Mouse (Mus musculus): ENCODE data around the gene Kif5c.

Gene Kif5c

DNA sequence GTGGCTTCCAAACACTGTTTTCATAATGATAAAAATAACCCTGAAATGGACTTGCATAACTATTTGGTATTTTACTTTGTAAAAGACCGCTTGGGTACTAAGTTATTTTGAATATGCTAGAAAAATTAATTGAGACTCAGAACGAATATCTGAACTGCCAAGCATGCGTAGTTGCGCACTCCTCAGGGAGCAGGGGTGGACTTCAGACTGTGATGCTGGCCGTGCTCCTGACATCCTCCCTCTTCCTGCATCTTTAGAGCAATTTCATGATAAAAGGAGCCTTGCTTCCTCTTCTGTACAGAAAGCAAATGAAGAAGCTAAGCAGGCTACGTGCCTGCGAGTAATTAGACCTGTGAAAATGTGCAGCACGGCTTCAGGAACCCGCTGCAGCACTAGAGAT is 101.2 kb downstream of the Kif5c start:
- peak; percentile 50 for DNase-seq (ENCODE audit: low spot score)

DNA sequence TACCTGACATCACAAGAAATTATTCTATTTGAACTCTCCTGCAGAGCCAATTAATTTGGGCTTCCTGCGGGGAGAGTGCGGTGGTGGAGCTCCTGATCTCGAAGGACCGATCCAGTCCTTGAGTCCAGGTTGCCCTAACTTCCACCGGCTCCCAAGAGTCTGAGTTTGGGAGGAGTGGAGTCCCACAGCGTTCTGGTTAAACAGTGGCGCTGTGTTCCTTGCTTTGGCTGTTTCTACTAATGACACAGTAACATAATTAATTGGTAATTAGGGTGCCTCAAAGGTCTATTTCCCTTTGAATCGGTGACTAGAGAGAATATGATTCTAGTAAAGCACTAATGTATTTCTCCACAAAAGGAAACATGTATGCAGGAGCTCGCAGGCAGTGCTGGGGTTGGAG is 103.2 kb downstream of the Kif5c start:
- DNase-seq (ENCODE audit: low spot score), result no peak

DNA sequence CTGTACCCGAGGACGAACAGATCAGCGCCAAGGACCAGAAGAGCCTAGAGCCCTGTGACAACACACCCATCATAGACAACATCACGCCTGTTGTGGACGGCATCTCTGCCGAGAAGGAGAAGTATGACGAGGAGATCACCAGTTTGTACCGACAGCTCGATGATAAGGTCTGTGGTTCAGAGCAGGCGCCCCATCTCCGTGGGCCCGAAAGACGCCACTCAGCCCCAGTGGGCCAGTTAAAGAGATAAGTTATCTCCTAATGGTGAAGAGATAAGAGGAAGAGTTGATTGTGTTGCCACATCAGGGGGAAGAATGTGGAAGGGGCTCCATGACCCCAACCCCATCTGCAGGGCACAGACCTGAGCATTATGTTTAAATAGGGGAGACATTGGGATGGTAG is 103.9 kb downstream of the Kif5c start:
- DNase-seq (ENCODE audit: low spot score), result no peak

DNA sequence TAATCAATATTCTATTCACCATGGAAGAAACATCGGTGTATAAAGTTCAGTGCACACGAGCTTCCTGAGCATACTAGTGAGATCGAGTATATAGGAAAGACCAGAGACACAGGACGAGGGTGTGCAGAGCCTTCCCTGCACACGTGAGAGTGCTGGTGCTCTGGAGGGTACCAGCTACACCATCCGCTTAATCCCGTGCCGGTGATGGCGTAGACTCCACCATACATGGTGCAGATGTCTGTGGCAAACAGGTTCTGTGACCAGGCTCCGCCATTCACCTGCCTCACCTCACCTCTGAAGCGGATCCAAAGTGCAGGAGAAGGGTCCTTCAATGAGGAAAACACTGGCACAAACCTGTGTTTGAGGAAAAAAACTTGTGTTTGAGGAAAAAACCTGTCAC is 107.6 kb downstream of the Kif5c start:
- DNase-seq (ENCODE audit: low spot score), result no peak

DNA sequence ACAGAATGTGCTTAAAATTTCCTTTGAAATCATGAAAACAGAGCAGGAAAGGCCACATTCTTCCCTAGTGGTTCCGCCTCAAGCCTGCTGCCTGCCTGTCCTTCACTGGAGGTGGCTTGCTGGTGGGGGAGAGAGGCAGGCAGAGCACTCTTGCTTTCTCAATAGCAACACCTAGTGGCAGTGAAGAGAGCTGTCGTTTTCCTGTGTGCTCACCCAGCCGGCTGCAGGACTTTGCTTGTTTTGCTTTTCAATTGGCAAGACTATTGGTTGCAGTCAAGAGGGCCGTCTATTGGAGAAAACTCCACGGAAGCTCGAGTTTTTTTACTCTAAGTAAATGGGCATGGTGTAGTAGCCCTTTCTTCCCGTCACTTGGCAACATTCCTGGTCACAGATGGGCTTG is 108.1 kb downstream of the Kif5c start:
- DNase-seq (ENCODE audit: low spot score), result peak; percentile 90

DNA sequence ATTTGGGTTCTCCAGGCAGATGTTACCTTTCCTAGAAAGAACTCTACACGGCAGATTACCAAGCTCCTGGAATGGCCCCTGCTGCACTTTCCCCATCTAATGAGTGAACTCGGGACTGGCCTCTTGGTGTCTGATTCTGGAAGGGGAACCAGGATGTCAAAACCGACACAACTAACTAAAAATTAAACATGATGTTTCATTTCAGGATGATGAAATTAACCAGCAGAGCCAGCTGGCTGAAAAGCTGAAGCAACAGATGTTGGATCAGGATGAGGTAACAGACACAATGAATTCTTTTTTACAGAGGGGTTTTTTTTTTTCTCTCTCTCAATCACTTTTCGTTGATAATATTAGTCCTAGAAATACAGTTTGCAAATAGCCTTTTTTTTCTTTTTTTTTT is 108.6 kb downstream of the Kif5c start:
- DNase-seq (ENCODE audit: low spot score), result no peak

DNA sequence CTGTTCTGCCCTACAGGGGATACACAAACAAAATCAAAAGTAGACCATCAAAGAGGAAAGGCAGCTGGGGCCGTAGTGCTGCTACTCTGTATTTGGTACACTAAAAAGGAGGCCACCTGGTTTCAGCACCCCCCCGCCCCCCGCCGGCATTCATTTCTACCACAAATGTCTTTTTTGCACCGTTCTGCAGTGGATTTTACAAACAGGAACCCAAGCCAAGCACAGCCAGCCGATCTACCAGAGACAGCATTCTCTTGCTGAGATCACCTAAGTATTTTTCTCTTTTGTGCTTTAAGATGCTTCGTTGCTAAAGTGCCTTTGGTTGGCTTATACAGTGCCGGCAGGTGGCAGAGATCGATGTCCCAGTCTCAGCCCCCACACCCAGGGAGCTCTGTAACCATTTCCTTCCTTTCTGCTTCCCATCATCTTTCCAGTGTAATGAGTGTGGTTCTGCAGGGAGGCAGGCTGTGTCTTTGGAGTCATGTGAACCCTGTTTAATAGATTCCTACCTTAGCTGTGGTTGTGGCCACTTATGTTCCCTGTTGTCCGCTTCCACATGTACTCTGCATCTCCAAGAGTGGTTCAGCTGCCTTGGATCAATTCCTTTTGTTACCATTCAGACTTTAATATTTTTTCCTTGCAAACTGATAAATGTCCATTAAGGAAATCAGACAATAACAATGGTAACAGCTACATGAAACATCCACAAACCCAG is 110.0 kb downstream of the Kif5c start:
- DNase-seq (ENCODE audit: low spot score), result no peak

DNA sequence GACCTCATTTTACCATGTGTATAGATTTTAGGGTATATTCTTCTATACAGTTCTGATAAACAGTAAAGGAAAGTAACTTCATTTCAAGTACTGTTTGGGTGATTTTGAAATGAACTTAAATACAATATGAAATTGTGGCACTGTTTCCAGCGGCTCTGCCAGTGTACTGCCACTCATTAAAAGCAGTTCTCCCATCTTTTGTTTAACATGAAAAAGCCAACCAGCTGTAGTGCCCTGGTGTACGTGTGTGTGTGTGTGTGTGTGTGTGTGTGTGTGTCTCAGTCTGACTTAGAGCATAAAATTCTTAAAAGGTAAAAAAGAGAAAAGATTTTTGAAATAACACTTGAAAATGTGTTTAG is 110.5 kb downstream of the Kif5c start:
- DNase-seq (ENCODE audit: low spot score), result no peak

DNA sequence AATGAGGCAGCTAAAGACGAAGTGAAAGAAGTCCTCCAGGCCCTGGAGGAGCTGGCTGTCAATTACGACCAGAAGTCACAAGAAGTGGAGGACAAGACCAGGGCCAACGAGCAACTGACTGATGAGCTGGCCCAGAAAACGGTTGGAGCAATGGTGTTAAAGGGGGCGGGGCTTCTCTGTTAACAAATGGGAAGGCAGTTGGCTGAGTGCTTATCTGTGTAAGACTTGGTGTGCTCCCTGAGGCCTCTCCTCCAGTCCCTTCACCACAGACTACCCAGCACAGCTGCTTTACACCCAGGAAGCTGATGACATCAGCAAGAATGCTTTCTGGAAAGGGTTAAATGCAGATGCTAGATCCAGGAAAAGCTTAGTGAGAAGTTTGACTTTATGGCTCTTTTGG is 111.1 kb downstream of the Kif5c start:
- no peak for DNase-seq (ENCODE audit: low spot score)

DNA sequence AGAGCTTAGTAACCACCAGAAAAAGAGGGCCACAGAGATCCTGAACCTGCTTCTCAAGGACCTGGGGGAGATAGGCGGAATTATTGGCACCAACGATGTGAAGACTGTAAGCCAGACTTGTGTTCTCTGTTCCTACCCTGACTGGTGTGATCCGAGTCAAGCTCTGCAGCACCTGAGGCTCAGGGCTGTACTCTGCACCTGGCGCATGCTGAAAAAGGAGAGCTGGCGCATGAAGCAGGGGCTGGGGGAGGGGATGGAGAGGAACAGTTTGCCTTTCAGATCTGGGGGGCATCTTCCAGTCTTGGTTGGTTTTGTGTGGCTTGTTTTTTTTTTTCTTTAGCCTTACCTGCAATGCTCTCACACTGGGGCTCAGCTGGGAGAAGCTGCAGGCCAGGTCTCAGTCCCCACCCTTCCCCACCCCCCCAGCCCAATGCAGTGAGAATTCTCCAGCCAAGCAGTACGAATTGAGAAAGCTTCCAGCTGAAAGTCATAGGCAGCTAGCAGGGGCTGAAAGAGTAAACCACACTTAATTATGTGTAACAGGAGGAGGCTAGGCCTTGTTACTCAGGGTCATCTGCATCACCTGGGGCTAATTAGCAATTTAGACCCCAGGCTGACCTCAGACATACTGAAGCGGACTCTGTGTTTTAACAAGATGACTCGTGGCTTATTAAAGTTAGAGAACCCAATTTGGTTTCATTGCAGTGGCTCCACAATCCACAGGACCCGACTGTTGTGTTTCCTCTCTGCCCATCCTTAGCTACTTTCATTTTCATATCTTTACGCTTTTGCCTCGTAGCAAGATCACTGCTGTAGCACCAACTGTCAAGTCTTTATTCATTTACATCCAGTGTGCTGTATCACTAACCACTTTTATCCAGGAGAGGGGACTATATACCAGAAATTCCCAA is 113.9 kb downstream of the Kif5c start:
- peak; percentile 69 for DNase-seq (ENCODE audit: low spot score)

DNA sequence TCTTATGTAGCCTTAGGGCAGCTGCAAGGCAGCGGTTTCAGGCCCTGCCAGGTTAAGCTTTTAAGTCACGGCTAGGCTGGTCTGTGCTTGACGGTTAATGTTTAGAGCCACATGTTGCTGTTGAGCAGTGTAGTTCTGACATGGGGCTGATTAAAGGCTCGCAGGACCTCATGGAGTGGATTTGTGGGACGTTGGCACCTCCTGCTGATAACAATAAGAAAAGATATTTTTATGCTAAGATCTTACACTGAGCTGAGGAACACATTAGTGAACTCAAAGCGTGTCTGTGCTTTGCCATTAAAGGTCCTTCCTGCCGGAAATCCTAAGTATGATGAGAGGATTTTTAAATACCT is 114.5 kb downstream of the Kif5c start:
- peak; percentile 60 for DNase-seq (ENCODE audit: low spot score)

DNA sequence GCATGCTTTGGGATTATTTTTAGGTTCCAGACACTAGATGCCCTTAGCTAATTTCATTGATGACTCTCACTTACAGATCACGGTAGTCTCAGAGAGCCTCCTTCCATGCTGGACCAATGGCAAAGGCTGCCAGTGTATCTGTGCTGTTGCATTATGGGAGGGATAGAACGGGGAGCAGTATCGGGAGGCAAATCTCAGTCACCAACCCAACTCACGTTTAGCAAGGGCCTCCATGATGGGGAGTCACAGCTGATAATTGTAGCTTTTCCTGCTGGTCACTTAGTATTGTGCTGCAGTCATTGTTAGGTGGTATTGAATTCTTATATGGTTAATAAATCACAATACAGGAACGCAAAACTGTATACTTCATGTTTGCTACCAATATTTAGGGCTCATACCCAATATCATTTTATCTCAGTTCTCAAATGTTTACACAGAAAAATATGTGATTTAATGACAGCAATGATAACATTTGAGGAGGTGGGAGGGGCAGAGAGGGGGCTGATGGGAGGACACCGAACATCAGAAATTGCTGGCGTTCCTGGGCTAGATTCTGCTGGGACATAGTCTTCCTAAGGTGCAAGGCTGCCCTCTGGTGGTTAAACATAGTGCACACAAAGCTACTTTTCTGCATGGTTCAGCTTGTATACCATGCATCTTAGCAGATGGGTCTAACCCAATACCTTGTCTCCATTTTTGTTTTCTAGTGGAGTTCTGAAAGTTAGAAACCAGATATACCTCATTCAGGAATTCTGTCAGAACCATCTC is 115.1 kb downstream of the Kif5c start:
- peak; percentile 93 for DNase-seq (ENCODE audit: low spot score)

DNA sequence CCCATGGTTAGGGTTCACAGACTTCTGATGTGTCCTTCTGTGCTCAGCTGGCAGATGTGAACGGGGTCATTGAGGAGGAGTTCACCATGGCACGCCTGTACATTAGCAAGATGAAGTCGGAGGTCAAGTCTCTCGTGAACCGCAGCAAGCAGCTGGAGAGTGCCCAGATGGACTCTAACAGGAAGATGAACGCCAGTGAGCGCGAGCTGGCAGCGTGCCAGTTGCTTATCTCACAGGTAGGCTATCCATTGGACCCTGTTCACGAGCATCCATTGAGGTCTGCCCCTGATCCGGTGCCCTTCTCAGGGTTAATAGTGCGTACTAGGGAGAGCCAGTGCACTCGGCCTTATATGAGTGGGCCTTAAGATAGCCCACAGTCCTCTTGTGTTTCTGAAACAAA is 116.3 kb downstream of the Kif5c start:
- DNase-seq (ENCODE audit: low spot score), result no peak

DNA sequence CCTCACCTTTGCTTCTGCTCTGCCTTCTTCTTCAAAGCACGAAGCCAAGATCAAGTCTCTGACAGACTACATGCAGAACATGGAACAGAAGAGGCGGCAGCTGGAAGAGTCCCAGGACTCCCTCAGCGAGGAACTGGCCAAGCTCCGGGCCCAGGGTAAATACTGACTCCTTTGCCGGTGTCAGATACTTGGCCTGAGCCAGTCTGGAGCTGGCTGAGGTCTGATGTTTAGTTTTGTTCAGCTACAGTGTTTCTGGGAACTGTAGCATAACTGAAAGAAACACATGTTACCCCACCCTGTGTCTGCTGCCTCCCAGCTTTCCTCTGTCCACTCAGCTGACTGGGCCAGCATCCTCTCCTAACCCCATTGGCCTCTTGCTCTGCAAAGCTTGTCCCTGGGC is 119.9 kb downstream of the Kif5c start:
- no peak for DNase-seq (ENCODE audit: low spot score)

DNA sequence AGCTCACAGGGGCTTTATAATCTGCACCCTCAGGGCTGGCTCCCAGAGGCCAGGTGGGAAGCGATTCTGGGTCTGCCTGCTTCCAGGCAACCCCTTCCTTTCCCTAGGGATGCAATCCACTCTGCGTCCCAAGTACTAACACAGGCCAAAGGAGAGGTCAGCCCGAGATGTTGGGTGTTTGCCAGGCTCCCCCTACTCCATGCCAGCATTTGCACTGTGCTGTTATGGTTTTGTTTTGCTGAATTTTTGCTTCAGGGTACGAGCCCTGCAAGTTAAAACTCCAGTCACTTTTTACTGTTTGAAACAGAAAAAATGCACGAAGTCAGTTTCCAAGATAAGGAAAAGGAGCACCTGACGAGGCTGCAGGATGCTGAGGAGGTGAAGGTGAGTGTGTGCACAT is 121.9 kb downstream of the Kif5c start:
- no peak for DNase-seq (ENCODE audit: low spot score)

DNA sequence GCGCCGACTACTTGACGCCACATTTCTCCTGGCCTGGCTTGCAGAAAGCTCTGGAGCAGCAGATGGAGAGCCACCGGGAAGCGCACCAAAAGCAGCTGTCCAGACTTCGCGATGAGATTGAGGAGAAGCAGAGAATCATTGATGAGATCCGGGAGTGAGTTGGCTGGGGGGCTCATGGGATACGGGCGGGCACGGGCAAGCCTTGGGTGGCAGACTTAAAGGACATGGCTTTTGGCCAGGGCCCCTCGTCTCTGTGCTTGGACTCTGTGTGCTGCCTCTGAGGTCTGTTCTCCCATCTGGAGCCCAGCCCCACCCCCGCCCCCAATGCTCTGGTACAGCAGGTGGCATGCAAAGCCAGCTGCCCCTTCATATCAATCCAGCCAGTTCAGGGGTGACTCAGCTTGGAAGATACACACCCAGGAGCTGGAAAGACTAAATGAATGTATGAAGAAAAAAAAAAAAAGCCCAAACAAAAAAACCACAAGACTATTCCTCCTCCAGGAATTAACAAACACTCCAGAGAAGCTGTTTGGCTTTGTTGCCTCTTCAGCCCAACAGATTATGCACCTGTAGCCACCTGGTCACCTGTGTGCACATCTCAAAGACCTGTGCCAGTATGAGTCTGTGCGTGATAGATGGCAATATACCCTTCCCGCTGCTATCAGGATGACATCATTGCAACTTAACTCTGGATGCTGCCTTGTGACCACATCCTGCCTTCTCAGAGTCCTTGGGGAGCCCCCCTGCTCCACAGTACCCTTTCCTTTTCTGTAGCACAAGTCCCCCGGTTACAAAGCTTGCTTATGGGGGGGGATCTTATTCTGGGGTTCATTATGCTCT is 123.0 kb downstream of the Kif5c start:
- DNase-seq (ENCODE audit: low spot score), result no peak

DNA sequence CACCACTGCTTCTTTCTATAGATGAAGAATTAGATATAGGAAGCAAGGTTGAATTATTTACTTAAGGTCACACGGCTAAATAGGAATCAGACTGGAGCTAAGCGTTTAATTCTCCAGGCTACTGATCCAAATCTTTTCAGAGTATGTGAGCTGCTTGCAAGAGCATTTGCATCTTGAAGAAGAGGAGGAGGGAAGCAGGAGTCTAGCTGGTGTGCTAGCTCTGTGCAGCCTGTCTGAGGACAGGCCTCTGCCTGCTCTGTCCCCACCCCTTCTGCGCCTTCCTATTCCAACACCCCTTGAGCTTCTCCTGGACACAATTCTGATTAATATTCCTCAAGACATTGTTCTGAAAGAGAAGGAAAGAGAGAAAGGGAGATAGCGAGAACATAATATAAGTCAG is 123.8 kb downstream of the Kif5c start:
- DNase-seq (ENCODE audit: low spot score), result no peak

DNA sequence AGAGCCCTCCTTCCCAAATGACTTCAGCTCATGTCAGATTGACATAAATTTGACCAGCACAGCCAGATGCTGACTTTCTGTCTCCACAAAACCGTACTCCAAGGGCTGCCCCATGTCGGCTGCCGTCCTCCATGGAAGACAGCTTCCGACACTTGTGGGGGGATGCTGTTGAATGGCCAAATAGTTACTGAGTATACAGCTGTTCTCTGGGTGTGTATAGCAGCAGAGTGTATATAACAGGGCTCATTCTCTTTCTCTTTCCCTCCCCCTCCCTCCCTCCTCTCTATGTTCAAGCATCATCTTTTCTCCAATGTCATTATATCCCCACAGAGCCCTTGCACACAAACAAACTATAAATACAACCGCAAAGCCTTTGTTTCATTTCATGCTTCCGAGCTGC is 124.7 kb downstream of the Kif5c start:
- no peak for DNase-seq (ENCODE audit: low spot score)

DNA sequence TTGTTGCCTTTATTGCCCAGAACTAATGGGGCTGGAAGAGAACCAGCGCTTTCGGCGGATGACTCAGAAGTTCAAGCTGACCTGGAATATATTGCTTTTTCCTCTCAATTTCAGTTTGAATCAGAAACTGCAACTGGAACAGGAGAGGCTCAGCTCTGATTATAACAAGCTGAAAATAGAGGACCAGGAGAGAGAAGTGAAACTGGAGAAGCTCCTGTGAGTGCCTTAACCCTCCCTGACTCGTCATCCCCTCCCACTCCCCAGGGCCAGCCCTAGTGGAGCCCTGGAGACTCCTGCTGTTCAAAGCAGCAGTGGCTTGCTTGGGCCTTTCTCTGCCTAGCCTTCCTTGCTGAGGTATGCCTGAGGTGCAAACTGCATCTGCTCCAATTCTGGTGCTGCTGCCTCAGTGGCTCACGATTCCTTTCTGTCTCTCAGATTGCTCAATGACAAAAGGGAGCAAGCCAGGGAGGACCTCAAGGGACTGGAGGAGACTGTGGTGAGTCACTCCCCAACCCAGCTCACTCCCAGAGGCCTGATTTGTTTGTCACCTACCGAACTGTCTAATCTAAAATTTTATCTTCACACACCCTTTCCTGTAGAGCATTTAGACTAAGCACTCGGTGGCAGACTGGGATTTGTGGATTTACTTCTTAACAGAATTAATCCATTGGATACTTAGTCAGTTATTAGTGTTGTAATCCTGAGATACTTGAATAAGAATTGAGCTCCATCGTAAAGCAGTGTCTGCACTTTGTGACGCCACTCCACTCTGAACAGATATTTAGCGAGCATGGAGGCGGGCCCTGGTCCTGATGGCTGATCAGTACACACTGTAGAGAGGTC is 125.4 kb downstream of the Kif5c start:
- peak; percentile 25 for DNase-seq (ENCODE audit: low spot score)

DNA sequence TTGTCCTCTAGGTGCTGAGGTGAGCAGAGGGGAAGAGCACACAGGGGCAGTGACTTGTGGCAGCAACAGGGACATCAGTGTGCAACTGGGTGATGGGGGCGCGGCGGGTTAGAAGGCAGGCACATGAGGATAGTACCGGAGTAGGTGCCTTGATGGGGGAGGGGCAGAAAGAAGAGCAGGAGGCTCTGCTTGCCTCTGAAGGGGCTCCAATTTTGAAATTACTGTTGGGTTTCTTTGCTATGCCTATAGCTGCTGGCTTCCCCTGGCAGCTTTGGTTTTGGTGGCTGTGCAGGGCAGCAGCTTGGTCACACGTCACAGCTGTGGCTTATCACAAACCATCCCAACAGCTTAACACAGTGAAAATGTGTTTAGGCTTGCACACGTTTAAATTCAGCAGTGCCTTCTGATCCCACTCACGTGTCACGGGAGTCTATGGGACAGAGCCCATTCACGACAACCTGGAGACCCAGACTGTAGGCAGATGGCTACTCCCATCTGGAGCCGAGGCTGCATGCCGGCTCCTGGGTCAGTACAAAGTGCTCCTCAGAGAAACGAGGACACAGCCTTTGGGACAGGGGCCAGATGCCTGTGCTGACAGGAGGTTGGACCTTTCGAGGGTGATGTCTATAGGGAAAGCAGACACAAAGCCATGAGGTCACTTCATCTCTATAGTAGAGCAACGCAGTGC is 126.1 kb downstream of the Kif5c start:
- DNase-seq (ENCODE audit: low spot score), result no peak

DNA sequence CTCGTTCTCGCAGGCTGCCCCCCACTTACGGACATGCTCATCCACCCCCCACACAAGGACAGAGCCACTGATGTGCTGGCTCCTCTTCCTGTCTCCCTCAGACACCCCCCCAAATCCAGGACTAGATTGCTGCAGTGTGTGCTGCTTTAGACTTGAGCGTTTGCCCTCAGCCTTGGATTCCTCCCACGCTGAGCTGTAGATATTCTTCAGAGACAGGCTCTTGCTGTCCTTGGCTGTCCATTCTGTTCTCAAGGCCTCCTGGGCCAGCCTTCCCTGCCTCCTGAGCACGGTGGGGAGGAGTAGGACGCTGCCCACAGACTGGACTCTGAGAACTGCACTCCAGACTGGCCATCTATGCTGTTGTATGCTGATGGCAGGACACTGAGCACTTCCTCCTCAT is 127.8 kb downstream of the Kif5c start:
- DNase-seq (ENCODE audit: low spot score), result no peak
